In the genomic region with DNA sequence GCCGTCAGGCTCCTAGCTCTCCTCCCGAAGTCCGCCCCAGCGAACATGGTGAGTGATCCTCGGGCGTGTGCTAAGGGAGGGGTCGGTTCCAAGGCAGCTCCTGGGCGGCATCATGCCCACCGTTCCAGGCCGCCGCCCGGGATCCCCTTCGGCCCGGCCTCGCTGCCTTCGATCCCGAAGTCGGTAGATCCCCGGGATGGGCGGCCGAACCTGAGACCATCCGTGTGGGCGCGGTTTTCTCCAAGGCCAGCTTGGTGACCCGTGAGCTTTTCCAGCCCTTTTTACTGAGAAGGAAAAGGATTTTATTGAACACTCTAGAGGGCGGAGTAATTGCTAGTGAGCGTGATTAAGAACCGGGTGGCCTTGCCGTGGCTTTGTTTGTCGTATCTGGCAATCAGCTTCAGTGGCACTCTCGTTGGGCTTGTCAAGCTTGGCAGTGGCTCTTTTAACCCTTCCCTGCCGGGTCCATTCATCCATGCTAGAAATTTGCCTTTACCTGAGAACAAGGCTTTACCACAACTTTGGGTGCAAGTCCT, we compare ENCODE assay signal across 8 mouse cellular contexts. TPM values are rescaled to one million over a fixed set of nuclear protein-coding genes. Genes with fewer than 3 reads are reported as not detected.
DNase-seq lines count a peak whose midpoint lies in the region; ATAC-seq and TF ChIP-seq lines count a peak whose summit lies in the region.

No protein-coding gene starts in this region.

- no peaks in the 10 kb centered on the region for H3K27me3 ChIP-seq in forebrain, embryonic 14.5 days (replicated peaks; ENCODE audit: control insufficient read depth, insufficient read depth, low read length)
- no peaks in the 10 kb centered on the region for H3K27me3 ChIP-seq in stomach, embryonic 15.5 days (replicated peaks)

- H3K4me1 ChIP-seq in forebrain, embryonic 14.5 days (ENCODE audit: control insufficient read depth, insufficient read depth, low read length), result peaks cover 18% of the 10 kb centered on the region
- H3K4me1 ChIP-seq in stomach, embryonic 15.5 days, result peaks cover 20% of the 10 kb centered on the region; the same call in 1 of the 2 replicates

- 0% methylated on average over 32 of the region's 32 CpGs for WGBS in forebrain, embryonic 14.5 days
- WGBS in stomach, embryonic 15.5 days, result under 1% methylated on average over 32 of the region's 32 CpGs

- H3K36me3 ChIP-seq in forebrain, embryonic 14.5 days (ENCODE audit: control insufficient read depth, insufficient read depth, low read length), result no peaks in the 10 kb centered on the region
- no peaks in the 10 kb centered on the region for H3K36me3 ChIP-seq in stomach, embryonic 15.5 days

- peak overlapping the region; percentile 81 for H3K4me3 ChIP-seq in forebrain, embryonic 14.5 days (ENCODE audit: low read depth, low read length)
- peak overlapping the region; percentile 75 for H3K4me3 ChIP-seq in layer of hippocampus, adult 2 months
- H3K4me3 ChIP-seq in stomach, embryonic 15.5 days (replicated peaks), result peak overlapping the region; percentile 92

- peak; percentile 82 to 85 for DNase-seq in cerebellum, postnatal 10 days
- DNase-seq in cerebellum, adult 8-10 months, result no peak
- DNase-seq in urinary bladder, postnatal 14 days (ENCODE audit: low spot score), result peak; percentile 66
- DNase-seq in urinary bladder, adult 2 months (ENCODE audit: low spot score), result no peak
- peak; percentile 87 for DNase-seq in forebrain, embryonic 14.5 days (ENCODE audit: low spot score)
- DNase-seq in layer of hippocampus, adult 2 months (ENCODE audit: low spot score in 2 of 2), result no peak
- DNase-seq in lung, postnatal 36 days, result peak; percentile 79

- H3K4me2 ChIP-seq in forebrain, embryonic 14.5 days (ENCODE audit: low read length), result peak overlapping the region; percentile 57
- H3K4me2 ChIP-seq in stomach, embryonic 15.5 days, result peak overlapping the region; percentile 60

- peak; percentile 70 for ATAC-seq in forebrain, embryonic 14.5 days
- ATAC-seq in stomach, embryonic 15.5 days (ENCODE audit: insufficient read depth, low FRiP score, low read depth), result peak; percentile 7; the same call in 1 of the 2 replicates

- H3K9me3 ChIP-seq in forebrain, embryonic 14.5 days (replicated peaks; ENCODE audit: control insufficient read depth, low read length), result no peaks in the 10 kb centered on the region
- H3K9me3 ChIP-seq in stomach, embryonic 15.5 days, result no peaks in the 10 kb centered on the region

- H3K27ac ChIP-seq in forebrain, embryonic 14.5 days (ENCODE audit: low read depth, low read length), result peak overlapping the region; percentile 99
- H3K27ac ChIP-seq in layer of hippocampus, adult 2 months, result peak overlapping the region; percentile 97
- H3K27ac ChIP-seq in stomach, embryonic 15.5 days, result peak overlapping the region; percentile 100

- TF ChIP-seq CTCF in layer of hippocampus, adult 2 months (conservative IDR thresholded peaks at IDR 0.05), result no peak

- H3K9ac ChIP-seq in forebrain, embryonic 14.5 days (ENCODE audit: low read length), result peak overlapping the region; percentile 94
- peak overlapping the region; percentile 94 for H3K9ac ChIP-seq in stomach, embryonic 15.5 days

RNA-seq across cellular contexts. Expression of a gene that starts 0.5 kb away (rescaled TPM):
- polyA plus RNA-seq in urinary bladder, adult 2 months (2012; rRNA removed), result 1,245 and 1,572 TPM in 2 replicates
- polyA plus RNA-seq in forebrain, embryonic 14.5 days (2014; fragmentation: Nextera tagmentation; extraction: Ambion mirVana), result 532 and 544 TPM in 2 replicates
- total RNA-seq in layer of hippocampus, adult 2 months (2021), result 100 to 1,000 TPM; 188 to 189 TPM
- 732 and 736 TPM in 2 replicates for polyA plus RNA-seq in stomach, embryonic 15.5 days (2015; fragmentation: Nextera tagmentation; extraction: Ambion mirVana)

RNA-seq across cellular contexts. Expression of a gene that starts 52.7 kb away (rescaled TPM):
- 2.0 and 2.1 TPM in 2 replicates for polyA plus RNA-seq in urinary bladder, adult 2 months (2012; rRNA removed)
- polyA plus RNA-seq in forebrain, embryonic 14.5 days (2014; fragmentation: Nextera tagmentation; extraction: Ambion mirVana), result 0.53 and 0.58 TPM in 2 replicates
- 1 to 10 TPM in 1 of 2 experiments, under 1 TPM in 1; 0.61 to 1.1 TPM for total RNA-seq in layer of hippocampus, adult 2 months (2021)
- polyA plus RNA-seq in stomach, embryonic 15.5 days (2015; fragmentation: Nextera tagmentation; extraction: Ambion mirVana), result 2.1 and 3.1 TPM in 2 replicates

Comparison
In these comparisons a context has a peak if more than half of its experiments do, and no peak if none do; other contexts are left out.
1. DNase-seq: peak in cerebellum, postnatal 10 days (2 of 2), urinary bladder, postnatal 14 days (single experiment), forebrain, embryonic 14.5 days (single experiment) and lung, postnatal 36 days (single experiment); none in cerebellum, adult 8-10 months (single experiment), urinary bladder, adult 2 months (single experiment) and layer of hippocampus, adult 2 months (0 of 2).
2. Peak in every context shown above with its lines, with median percentiles within 50 percentile points of each other: H3K27ac ChIP-seq and H3K4me3 ChIP-seq.